Mouse (Mus musculus) cortical plate, adult 2 months (tissue): ENCODE measurements at regions not wholly inside any gene's neighbourhood (a gene's known extent, or its start where the extent isn't known, plus 50 kb on each side); places are given as distances from the start of the nearest gene placed in this dataset.

Source experiments
- H3K27ac ChIP-seq: fragments of 200-500 bp; 2 replicates; pipeline ENCODE4 v1.5.1; 2012; ENCODE audit warnings: low read length, control low read depth, inconsistent platforms; ENCODE audit not compliant: insufficient read depth
- H3K4me1 ChIP-seq: fragments of 200-500 bp; 2 replicates; pipeline ENCODE4 v1.6.1; 2011; ENCODE audit warnings: low read length; ENCODE audit not compliant: control insufficient read depth, insufficient read depth
- H3K4me3 ChIP-seq: fragments of 200-500 bp; 2 replicates; pipeline ENCODE4 v1.5.1; 2011; ENCODE audit warnings: mild to moderate bottlenecking, low read length, control low read depth; ENCODE audit not compliant: insufficient read depth
- CTCF ChIP-seq: fragments of 200-500 bp; IDR thresholded peaks from 2 replicates; pipeline ENCODE4 v1.5.1; 2011; ENCODE audit warnings: mild to moderate bottlenecking, control low read depth, low read length; ENCODE audit not compliant: insufficient read depth; ENCODE audit errors: extremely low read depth
- POLR2A ChIP-seq: fragments of 200-500 bp; IDR thresholded peaks from 2 replicates; pipeline ENCODE4 v1.6.1; 2011; ENCODE audit warnings: mild to moderate bottlenecking, low read length, control low read depth; ENCODE audit not compliant: insufficient read depth; ENCODE audit errors: extremely low read depth

GRCm38 (mm10) chr14:16136187-16136586 is 112.9 kb upstream of the Ngly1 start:
- Histone ChIP-seq H3K4me1 (no peaks in the 10 kb centered on the region), H3K27ac (no peak overlapping the region), H3K4me3 (no peak overlapping the region)
- no peak for TF ChIP-seq POLR2A
- no peak for TF ChIP-seq CTCF

- Histone ChIP-seq H3K27ac (no peak overlapping the region), H3K4me1 (no peaks in the 10 kb centered on the region), H3K4me3 (no peak overlapping the region)
- TF ChIP-seq CTCF (no peak), POLR2A (no peak)
Measured at GRCm38 (mm10) chr14:16144299-16144698, 104.8 kb upstream of the Ngly1 start.

- TF ChIP-seq CTCF (no peak), POLR2A (no peak)
- no peak overlapping the region for H3K27ac ChIP-seq
- no peak overlapping the region for H3K4me3 ChIP-seq
- no peaks in the 10 kb centered on the region for H3K4me1 ChIP-seq
Measured at GRCm38 (mm10) chr14:16146811-16147210, 102.3 kb upstream of the Ngly1 start.

DNA sequence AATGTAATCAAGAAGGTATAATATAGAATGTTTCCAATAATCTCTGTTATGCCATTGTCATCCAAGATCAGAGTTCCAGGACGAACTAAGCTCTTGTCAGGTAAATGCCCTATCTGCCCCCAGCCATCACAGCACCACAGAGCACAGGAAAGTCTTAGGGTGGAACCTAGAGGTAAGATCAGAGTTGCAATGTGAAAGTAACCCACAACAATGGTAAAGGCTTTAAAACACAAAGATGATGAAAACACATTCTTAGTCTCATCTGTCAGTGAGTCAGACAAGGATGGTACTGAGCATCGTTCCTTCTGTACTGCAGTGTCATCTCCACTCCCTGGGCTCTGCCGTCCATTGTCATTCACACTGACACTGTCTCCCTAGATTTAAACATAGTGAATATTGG is 97.3 kb upstream of the Ngly1 start:
- TF ChIP-seq CTCF = no peak
- no peak for TF ChIP-seq POLR2A
- Histone ChIP-seq H3K4me3 (no peak overlapping the region), H3K27ac (no peak overlapping the region), H3K4me1 (no peaks in the 10 kb centered on the region)

GRCm38 (mm10) chr14:16152702-16153101 is 96.4 kb upstream of the Ngly1 start:
- TF ChIP-seq POLR2A = no peak
- no peak for TF ChIP-seq CTCF
- Histone ChIP-seq H3K27ac (no peak overlapping the region), H3K4me3 (no peak overlapping the region), H3K4me1 (no peaks in the 10 kb centered on the region)

DNA sequence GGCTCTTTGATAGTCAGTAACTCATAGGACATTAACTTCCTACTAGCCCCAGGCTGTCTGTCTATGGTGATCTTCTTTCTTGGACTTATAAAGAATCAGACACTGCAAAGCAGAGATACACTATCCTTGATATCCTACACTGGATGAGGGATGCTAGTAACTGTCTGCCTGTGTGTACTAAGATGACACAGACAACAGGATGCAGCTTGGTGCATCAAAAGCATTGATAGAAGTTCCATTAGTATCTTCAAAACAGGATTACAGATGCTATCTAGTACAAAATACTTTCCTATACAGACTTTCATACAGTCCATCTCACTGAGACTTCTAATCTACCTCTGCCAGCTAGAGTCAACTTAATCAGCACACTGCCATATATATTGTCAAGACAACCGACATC is 94.0 kb upstream of the Ngly1 start:
- no peaks in the 10 kb centered on the region for H3K4me1 ChIP-seq
- no peak overlapping the region for H3K27ac ChIP-seq
- no peak for TF ChIP-seq POLR2A
- TF ChIP-seq CTCF = no peak

GRCm38 (mm10) chr14:16170226-16170625 is 78.9 kb upstream of the Ngly1 start:
- no peak overlapping the region for H3K4me3 ChIP-seq
- no peak overlapping the region for H3K27ac ChIP-seq
- TF ChIP-seq POLR2A = no peak
- no peak for TF ChIP-seq CTCF
- no peaks in the 10 kb centered on the region for H3K4me1 ChIP-seq

More for the DNA sequence above, 94.0 kb upstream of the Ngly1 start:
- no peak overlapping the region for H3K4me3 ChIP-seq

DNA sequence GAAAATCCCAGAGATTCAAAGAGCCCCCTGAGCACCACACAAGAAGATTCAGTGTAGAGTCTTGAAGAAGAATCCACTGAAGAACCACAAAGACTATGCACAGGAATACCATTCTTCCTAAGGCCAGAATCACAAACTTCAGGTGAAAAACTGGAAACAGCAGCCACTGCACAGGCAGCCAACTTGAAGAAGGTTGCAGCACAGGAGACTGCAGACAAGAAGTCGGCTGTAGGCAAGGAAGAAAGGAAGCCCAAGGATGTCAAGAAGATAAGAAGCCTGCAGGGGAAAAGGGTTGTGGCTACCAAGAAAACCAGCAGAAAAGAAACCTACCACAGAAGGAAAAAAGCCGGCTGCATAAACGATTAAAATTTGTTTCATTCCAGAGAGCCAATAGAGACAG is 76.8 kb upstream of the Ngly1 start:
- no peak overlapping the region for H3K27ac ChIP-seq
- no peaks in the 10 kb centered on the region for H3K4me1 ChIP-seq
- no peak overlapping the region for H3K4me3 ChIP-seq
- TF ChIP-seq POLR2A (no peak), CTCF (no peak)

- TF ChIP-seq CTCF = no peak
- TF ChIP-seq POLR2A = no peak
- Histone ChIP-seq H3K4me3 (no peak overlapping the region), H3K27ac (no peak overlapping the region), H3K4me1 (no peaks in the 10 kb centered on the region)
Measured at GRCm38 (mm10) chr14:16173292-16173691, 75.8 kb upstream of the Ngly1 start.

- no peak overlapping the region for H3K4me3 ChIP-seq
- H3K4me1 ChIP-seq = no peaks in the 10 kb centered on the region
- TF ChIP-seq POLR2A (no peak), CTCF (no peak)
- H3K27ac ChIP-seq = no peak overlapping the region
Measured at GRCm38 (mm10) chr14:16178227-16178626, 70.9 kb upstream of the Ngly1 start.

DNA sequence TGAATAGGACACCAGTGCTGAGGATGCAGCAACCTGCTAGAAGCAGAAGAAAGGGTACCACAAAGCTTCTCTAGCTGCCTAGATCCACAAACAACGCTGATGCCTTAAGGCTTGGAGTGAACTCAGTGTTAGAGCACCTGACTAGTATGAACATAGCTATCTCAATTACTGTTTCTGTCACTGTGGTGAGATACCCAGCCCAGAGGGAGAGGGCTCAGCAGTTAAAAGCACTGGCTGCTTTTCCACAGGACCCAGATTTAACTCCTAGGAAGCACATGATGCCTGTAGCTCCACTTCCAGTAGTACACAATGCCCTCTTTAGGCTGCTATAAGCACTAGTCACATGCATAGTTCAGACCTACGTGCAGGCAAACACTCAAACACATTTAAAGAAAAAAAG is 67.3 kb upstream of the Ngly1 start:
- no peak for TF ChIP-seq CTCF
- no peaks in the 10 kb centered on the region for H3K4me1 ChIP-seq
- H3K27ac ChIP-seq = no peak overlapping the region
- no peak overlapping the region for H3K4me3 ChIP-seq
